ENCODE assay signal across 14 mouse cellular contexts in genomic region chr1:46887908-46888307, GRCm38 (mm10). TPM values are rescaled to one million over a fixed set of nuclear protein-coding genes. Genes with fewer than 3 reads are reported as not detected.
DNase-seq lines count a peak whose midpoint lies in the region; ATAC-seq and TF ChIP-seq lines count a peak whose summit lies in the region.
"Had no signal": no experiment of that assay in that cellular context is flagged by ENCODE, and none has a peak within 500 bp of the region (broad histone marks: within the 10 kb centered on the region; RNA-seq: fewer than 3 reads in every experiment).

No protein-coding gene starts in this region.

- H3K4me1 ChIP-seq in heart, embryonic 13.5 days: peaks cover 36% of the 10 kb centered on the region
- no peaks in the 10 kb centered on the region for H3K4me1 ChIP-seq in neural tube, embryonic 15.5 days
- peaks cover 18% of the 10 kb centered on the region for H3K4me1 ChIP-seq in limb, embryonic 14.5 days (ENCODE audit: control insufficient read depth, insufficient read depth, low read length)

- H3K27ac ChIP-seq in heart, embryonic 13.5 days (replicated peaks): peak overlapping the region; percentile 62
- H3K27ac ChIP-seq in neural tube, embryonic 15.5 days (replicated peaks): no peak overlapping the region
- peak overlapping the region; percentile 33; the same call in 1 of the 2 replicates for H3K27ac ChIP-seq in limb, embryonic 14.5 days (replicated peaks; ENCODE audit: low read depth, low read length)
- H3K27ac ChIP-seq: layer of hippocampus, adult 2 months had no signal

- H3K4me3 ChIP-seq in heart, embryonic 13.5 days: peak overlapping the region; percentile 12
- no peak overlapping the region for H3K4me3 ChIP-seq in neural tube, embryonic 15.5 days (replicated peaks)
- no peak overlapping the region for H3K4me3 ChIP-seq in limb, embryonic 14.5 days (replicated peaks; ENCODE audit: low read length)
- H3K4me3 ChIP-seq: layer of hippocampus, adult 2 months had no signal

- intact Hi-C loops in heart, postnatal 36 days (cut with DNase I): no loop called here

- no peaks in the 10 kb centered on the region for H3K9me3 ChIP-seq in heart, embryonic 13.5 days
- no peaks in the 10 kb centered on the region for H3K9me3 ChIP-seq in neural tube, embryonic 15.5 days (replicated peaks)
- no peaks in the 10 kb centered on the region for H3K9me3 ChIP-seq in limb, embryonic 14.5 days (ENCODE audit: control insufficient read depth, low read length)

- peak overlapping the region; percentile 52 for H3K4me2 ChIP-seq in heart, embryonic 13.5 days
- H3K4me2 ChIP-seq in neural tube, embryonic 15.5 days: no peak overlapping the region
- H3K4me2 ChIP-seq in limb, embryonic 14.5 days (replicated peaks; ENCODE audit: low read depth, low read length, severe bottlenecking): no peak overlapping the region

- no peak for TF ChIP-seq POLR2A in limb, embryonic 14.5 days (IDR thresholded peaks at IDR 0.05; ENCODE audit: borderline replicate concordance, extremely low read depth, insufficient read depth, insufficient read length)

- no peak for DNase-seq in heart, postnatal 36 days
- peak; percentile 31 for DNase-seq in neural tube, embryonic 10.5 days (ENCODE audit: extremely low spot score, low spot score)
- peak; percentile 38 for DNase-seq in limb, embryonic 14.5 days (ENCODE audit: low spot score)
- DNase-seq in yolk sac, embryonic 10.5 days (ENCODE audit: low spot score): peak; percentile 47
- DNase-seq in kidney, postnatal 10 days: no peak
- no peak for DNase-seq in frontal cortex, postnatal 36 days (ENCODE audit: low spot score in 2 of 2)
- DNase-seq: adrenal gland, postnatal 10 days; cerebellum, postnatal 25 days; kidney, adult 9 months; liver, postnatal 0 days; midbrain, embryonic 14.5 days had no signal

- WGBS in heart, embryonic 13.5 days: 5% methylated on average over 6 of the region's 6 CpGs
- 22% methylated on average over 6 of the region's 6 CpGs for WGBS in neural tube, embryonic 15.5 days
- 15% methylated on average over 6 of the region's 6 CpGs for WGBS in limb, embryonic 14.5 days

- H3K9ac ChIP-seq in heart, embryonic 13.5 days: 0 out of 2 replicates have a peak overlapping the region, but pooled peaks have one; percentile 20
- H3K9ac ChIP-seq in neural tube, embryonic 15.5 days (replicated peaks): no peak overlapping the region
- no peak overlapping the region for H3K9ac ChIP-seq in limb, embryonic 14.5 days (ENCODE audit: low read depth, low read length, severe bottlenecking)
- H3K9ac ChIP-seq: liver, postnatal 0 days had no signal

- H3K27me3 ChIP-seq in heart, embryonic 13.5 days (replicated peaks): no peaks in the 10 kb centered on the region
- no peaks in the 10 kb centered on the region for H3K27me3 ChIP-seq in neural tube, embryonic 15.5 days (replicated peaks)
- H3K27me3 ChIP-seq in limb, embryonic 14.5 days (ENCODE audit: control insufficient read depth, insufficient read depth, low read length): no peaks in the 10 kb centered on the region

- H3K36me3 ChIP-seq in heart, embryonic 13.5 days: no peaks in the 10 kb centered on the region
- no peaks in the 10 kb centered on the region for H3K36me3 ChIP-seq in neural tube, embryonic 15.5 days
- H3K36me3 ChIP-seq in limb, embryonic 14.5 days (ENCODE audit: control insufficient read depth, insufficient read depth, low read length): no peaks in the 10 kb centered on the region

- ATAC-seq in heart, embryonic 13.5 days (ENCODE audit: extremely low read depth, insufficient number of reproducible peaks, low FRiP score, low TSS enrichment): no peak
- no peak for ATAC-seq in neural tube, embryonic 15.5 days (ENCODE audit: low FRiP score)
- peak; percentile 37; the same call in 1 of the 2 replicates for ATAC-seq in limb, embryonic 14.5 days (ENCODE audit: low FRiP score, low read depth)
- ATAC-seq: liver, postnatal 0 days had no signal

RNA-seq across cellular contexts. Expression of gene Slc39a10, which starts 4.7 kb away (rescaled TPM):
- 24.6 and 25.8 TPM in 2 replicates for polyA plus RNA-seq in heart, embryonic 13.5 days (2015; fragmentation: Nextera tagmentation; extraction: Ambion mirVana)
- 1 to 10 TPM; 7.0 to 8.8 TPM for total RNA-seq in heart, postnatal 36 days (2021)
- polyA plus RNA-seq in neural tube, embryonic 15.5 days (2015; fragmentation: Nextera tagmentation; extraction: Ambion mirVana): 52.7 and 55.7 TPM in 2 replicates
- polyA plus RNA-seq in limb, embryonic 14.5 days (2012; rRNA removed): 35.6 and 39.7 TPM in 2 replicates
- polyA plus RNA-seq in limb, embryonic 14.5 days (2014; fragmentation: Nextera tagmentation; extraction: Ambion mirVana): 53.7 and 61.9 TPM in 2 replicates

Comparison
In these comparisons a context has a peak if more than half of its experiments do, and no peak if none do; other contexts are left out.
1. DNase-seq: peak in neural tube, embryonic 10.5 days (single experiment), limb, embryonic 14.5 days (single experiment) and yolk sac, embryonic 10.5 days (single experiment); none in heart, postnatal 36 days (0 of 2), kidney, postnatal 10 days (single experiment) and frontal cortex, postnatal 36 days (0 of 2).